Mouse (Mus musculus) spleen, postnatal 4 days (tissue): ENCODE data around the gene Olfr141.

Experiments used
- DNase-seq, 2 experiments: peaks; one replicate each; pipeline ENCODE4 v3.0.0; 2022; ENCODE audit warnings: low spot score in 2 of 2

Olfr141 gene

GRCm38 (mm10) chr2:86809918-86810317 is at the start of gene Olfr141:
TSS of gene Olfr141 (minus strand) at chr2:86810018.
- no peak for DNase-seq

DNA sequence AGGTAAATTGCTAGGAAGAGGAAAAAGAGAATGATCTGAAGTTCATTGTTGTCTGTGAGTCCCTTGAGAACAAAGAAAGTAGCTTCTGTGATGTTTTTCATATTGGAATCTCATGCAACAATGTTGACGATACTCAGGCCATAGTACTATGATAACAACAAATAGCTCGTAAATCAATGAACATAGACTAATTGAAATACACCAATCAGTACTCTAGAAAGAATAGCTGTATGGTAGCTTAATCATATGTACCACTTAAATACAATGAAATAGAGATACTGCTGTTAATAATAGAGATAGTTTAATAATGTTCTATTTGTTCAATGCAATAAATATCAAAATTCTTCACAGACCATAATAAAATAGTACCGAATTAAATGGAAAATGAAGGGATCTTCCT is 41.8 kb upstream of the Olfr141 start, which contains the start of gene Olfr1095:
Gene Olfr1095, minus strand, starts transcription at position 101 of the 400 bp plus-strand sequence.
- no peak for DNase-seq

DNA sequence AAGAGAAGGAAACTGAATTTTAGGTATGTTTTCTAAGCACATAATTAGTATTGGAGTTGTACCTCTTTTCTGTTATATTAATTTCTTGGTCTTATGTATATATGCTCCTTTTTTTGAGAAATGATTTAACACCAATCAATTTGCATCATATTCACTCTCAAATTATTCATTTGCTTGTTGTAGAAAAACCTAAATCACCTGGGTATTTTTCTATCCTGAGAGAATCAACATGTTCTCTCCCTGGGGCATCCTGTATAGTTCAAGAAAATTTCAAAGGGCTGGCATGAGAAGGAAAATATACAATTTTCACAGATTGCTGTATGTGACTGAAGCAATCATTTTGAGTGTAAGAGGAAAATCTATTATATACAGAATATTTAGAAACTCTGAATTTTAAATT is 14.5 kb upstream of the Olfr141 start, which contains the start of gene Olfr1094:
Gene Olfr1094, plus strand, starts transcription at position 301 of the 400 bp plus-strand sequence.
- DNase-seq: no peak

DNA sequence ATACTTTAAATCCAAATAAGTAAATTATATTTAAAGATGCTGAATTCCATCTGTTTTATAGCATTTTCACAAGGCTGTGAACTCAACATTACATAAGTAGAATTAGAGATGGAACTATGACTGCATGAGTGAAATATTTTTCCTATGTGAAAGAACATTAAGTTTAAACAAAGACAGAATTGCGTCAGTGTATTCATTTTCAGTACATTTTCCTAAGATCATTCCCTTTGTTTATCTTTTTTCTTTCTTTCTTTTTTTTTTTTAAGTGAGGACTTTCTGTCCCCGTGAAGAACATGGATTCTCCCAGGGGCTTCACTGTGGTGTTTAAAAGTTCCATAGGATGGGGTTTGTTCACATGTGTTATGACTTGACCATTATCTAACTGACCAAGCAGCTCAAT is 27.6 kb downstream of the Olfr141 start, which contains the start of gene Olfr1093:
Gene Olfr1093, plus strand, starts transcription at position 301 of the 400 bp plus-strand sequence.
- DNase-seq: no peak

DNA sequence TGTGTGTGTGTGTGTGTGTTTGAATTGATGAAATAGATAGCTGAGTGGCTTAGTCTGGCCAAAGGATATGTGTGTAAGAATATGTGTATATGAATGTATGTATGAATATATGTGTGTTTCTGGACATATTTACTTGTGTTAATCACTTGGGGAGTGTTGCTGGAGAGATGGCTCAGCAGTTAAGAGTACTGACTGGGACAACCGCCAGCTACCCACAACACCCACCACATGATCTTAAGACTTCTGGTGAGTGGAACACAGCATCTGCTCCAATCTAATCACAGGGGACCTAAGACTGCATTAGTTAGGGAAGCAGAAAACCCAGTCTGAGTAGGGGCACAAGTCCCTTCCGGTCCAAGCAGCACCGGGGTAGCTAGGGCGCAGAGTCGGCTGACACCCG is 48.8 kb downstream of the Olfr141 start:
- no peak for DNase-seq

- no peak for DNase-seq
Observed at GRCm38 (mm10) chr2:86758893-86759292, 50.9 kb downstream of the Olfr141 start, which contains the start of gene Olfr1090. TSS of gene Olfr1090 (minus strand) at chr2:86758993.
